Mouse (Mus musculus): ENCODE results near the gene Tnfsfm13.
"Not testable (repeated sequence)": the region's sequence is repeated elsewhere in the genome, so short reads cannot be mapped to it uniquely, and the experiment has no call there.

Tnfsfm13 gene

GRCm38 (mm10) chr11:69695361-69696181 lies at the start of gene Tnfsfm13, which contains the start of gene Tnfsf12:
Gene Tnfsfm13, minus strand, starts transcription at chr11:69696098.
Gene Tnfsf12, minus strand, starts transcription at chr11:69695849.
- DNase-seq (ENCODE audit: low read depth), result no peak

DNA sequence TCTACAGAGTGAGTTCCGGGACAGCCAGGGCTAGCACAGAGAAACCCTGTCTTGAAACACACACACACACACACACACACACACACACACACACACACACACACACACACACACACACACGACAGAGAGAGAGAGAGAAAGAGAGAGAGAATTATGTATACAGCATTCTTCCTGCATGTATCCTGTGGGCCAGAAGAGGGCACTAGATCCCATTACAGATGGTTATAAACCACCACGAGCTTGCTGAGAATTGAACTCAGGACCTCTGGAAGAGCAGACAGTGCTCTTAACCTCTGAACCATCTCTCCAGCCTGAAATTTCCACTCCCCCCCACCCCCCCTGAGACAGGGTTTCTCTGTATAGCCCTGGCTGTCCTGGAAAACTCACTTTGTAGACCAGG lies 35.5 kb upstream of the Tnfsfm13 start:
- not testable (repeated sequence) for DNase-seq (ENCODE audit: low read depth)

DNA sequence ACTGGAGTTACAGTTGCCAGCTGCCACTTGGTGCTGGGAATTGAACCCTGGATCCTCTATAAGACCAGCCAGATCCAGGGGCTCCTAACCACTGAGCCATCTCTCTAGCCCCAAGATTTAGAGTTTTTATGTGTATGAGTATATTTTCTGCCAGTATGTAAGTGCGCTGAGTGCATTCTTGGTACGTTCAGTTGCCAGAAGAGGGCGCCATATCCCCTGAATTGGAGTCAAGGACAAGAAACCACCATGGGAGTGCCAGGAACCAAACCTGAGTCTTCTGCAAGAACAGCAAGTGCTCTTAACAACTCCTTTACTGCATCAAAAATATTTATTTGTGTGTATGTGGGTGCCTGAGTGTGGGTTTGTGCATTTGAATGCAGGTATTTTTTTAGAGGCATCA lies 33.2 kb upstream of the Tnfsfm13 start:
- peak; percentile 74 for DNase-seq (ENCODE audit: low read depth)

GRCm38 (mm10) chr11:69725951-69726350 lies 30.1 kb upstream of the Tnfsfm13 start:
- DNase-seq (ENCODE audit: low read depth), result no peak

- DNase-seq (ENCODE audit: low read depth), result no peak
Measured at GRCm38 (mm10) chr11:69723074-69723473, 27.2 kb upstream of the Tnfsfm13 start.

- DNase-seq (ENCODE audit: low read depth), result no peak
Measured at GRCm38 (mm10) chr11:69720852-69721251, 25.0 kb upstream of the Tnfsfm13 start.

GRCm38 (mm10) chr11:69719423-69719822 lies 23.5 kb upstream of the Tnfsfm13 start:
- DNase-seq (ENCODE audit: low read depth), result no peak

DNA sequence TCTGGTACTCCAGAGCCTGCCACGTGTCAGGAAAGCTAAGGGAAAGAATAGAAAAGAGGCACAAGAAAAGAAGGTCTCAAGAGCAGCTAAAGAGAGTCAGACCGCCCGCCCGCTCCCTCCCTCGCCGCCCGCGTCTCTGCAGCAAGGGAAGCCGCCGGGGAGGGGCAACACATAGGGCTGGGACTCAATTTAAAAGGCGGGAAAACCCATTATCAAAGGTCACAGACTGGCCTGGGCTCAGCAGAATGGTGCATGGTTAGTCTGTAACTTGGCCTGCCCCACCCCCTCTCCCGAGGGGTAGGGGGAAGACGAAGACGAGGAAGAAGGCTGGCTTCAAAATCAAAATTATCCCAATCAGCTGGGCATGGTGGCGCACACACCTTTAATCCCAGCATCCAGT lies 22.8 kb upstream of the Tnfsfm13 start:
- no peak for DNase-seq (ENCODE audit: low read depth)

- DNase-seq (ENCODE audit: low read depth), result no peak
Measured at GRCm38 (mm10) chr11:69716953-69717352, 21.1 kb upstream of the Tnfsfm13 start.

DNA sequence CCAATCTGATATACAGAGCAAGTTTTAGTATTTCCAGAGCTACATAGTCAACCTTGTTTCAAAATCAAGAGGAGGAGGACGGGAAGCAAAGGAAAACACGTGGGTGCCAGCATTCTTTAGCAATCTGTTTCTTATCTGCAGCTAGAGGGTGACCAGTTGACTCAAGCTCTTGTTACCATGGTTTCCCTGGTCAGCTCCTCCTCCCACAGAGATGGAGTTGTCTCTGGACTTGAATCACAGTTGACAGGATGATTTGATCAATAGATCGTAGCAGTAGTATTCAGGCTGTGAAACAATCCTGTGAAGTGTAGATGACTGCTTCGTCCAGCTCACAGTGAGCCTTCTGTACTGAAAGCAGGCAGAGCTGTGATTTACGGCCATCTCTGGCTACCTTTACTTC lies 20.0 kb upstream of the Tnfsfm13 start:
- no peak for DNase-seq (ENCODE audit: low read depth)

GRCm38 (mm10) chr11:69715482-69715881 lies 19.6 kb upstream of the Tnfsfm13 start:
- no peak for DNase-seq (ENCODE audit: low read depth)

GRCm38 (mm10) chr11:69714636-69715329 lies 18.9 kb upstream of the Tnfsfm13 start:
- DNase-seq (ENCODE audit: low read depth), result no peak

GRCm38 (mm10) chr11:69712954-69713672 lies 17.2 kb upstream of the Tnfsfm13 start:
- DNase-seq (ENCODE audit: low read depth), result no peak

- DNase-seq (ENCODE audit: low read depth), result no peak
Measured at GRCm38 (mm10) chr11:69711082-69711481, 15.2 kb upstream of the Tnfsfm13 start.

GRCm38 (mm10) chr11:69710470-69710869 lies 14.6 kb upstream of the Tnfsfm13 start:
- no peak for DNase-seq (ENCODE audit: low read depth)

GRCm38 (mm10) chr11:69709554-69710446 lies 13.9 kb upstream of the Tnfsfm13 start:
- DNase-seq (ENCODE audit: low read depth), result no peak

GRCm38 (mm10) chr11:69708614-69709265 lies 12.8 kb upstream of the Tnfsfm13 start:
- DNase-seq (ENCODE audit: low read depth), result no peak

DNA sequence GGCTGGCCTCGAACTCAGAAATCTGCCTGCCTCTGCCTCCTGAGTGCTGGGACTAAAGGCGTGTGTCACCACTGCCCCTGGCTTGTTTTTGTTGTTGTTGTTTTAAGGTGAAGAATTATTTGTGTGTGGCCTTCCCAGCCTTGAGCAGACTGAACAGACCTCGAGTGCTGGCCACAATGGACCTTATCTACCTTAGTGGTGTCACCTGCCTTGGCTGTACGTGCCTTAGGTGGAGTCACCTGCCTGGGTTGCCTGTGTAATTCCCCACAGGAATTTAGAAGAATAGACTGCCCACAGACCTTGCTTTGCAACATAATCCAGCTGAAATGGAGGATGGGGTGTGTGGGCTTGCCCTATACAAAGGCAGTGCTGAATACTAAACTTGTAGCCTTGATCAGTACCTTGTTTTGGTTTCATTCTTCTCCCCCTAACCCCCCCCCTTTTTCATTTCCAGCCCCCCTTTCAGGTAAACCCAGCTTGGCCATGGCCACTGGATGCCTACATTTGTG lies 12.0 kb upstream of the Tnfsfm13 start:
- no peak for DNase-seq (ENCODE audit: low read depth)

GRCm38 (mm10) chr11:69707480-69707847 lies 11.6 kb upstream of the Tnfsfm13 start:
- DNase-seq (ENCODE audit: low read depth), result no peak

DNA sequence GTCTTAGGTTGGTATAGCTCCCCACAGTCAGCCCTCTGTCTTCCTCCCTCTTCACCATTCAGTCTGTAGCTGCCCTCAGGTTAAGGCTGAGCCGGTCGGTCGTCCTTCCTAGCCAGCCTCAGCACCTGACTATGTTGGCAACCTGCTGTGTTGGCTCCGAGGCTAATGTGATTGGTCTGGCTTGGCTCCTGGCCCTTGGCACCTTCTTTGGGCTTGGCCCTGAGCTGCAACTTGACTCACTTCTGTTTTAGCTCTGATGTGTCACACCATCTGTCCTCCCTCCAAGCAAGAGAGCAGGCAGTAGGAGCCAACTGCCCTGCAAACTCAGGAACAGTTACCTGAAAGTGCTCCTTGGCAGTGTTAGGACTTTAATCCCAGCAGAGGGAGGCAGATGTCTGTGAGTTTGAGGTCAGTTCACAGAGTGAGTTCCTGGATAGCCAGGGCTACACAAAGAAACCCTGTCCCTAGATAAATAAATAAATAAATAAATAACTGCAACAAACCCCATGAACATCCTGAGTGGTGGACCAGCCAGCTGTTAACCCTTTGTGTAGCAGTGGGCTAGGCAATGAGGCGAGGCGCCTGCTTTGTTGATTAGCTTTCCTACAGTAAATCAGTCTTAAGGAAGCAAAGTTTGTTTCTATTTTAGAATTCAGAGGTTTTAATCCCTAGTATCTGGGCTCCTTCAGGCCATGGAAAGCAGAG lies 11.0 kb upstream of the Tnfsfm13 start:
- DNase-seq (ENCODE audit: low read depth), result no peak

Measured in c-Kit-positive CD71-negative TER-119-negative erythroid progenitor cells, embryonic 14.5 days (primary cell).